In the genomic region with DNA sequence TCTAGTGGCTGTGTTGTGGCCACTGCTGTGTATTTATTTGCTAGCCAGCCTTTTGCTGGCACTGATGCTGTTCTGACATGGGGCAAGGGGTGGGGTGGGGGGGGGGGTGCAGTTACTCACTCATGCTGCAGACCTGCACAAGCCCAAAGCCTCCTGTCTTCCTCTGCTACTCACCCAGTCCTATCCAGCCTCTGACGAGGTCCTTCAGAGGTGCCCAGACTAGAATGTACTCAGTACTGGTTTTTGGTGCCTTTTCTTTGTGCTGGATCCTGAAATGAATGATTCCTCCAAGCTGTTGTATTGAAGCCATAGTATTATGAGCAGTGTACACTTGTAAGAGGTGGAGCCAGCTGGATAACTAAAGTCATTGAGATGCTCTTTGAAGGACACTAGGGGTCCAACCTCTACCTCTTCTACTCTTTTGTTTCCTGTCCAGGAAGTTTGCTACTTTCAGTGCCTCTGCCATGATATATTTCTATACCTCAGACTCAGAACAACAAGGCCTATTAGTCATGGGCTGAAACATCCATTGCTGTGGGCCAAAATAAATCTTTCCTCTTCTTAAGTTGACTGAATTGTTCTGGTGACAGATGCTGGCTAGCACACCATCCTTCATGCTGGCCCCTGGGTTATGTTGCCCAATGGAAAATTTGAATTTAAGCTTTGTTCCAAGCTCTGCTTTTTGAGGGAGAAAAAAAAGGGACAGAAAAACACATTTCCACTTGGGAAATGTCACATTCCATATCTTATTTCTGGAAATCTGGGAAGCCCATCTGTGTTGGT, we compare ENCODE assay signal across 14 mouse cellular contexts.
"Had no signal": no experiment of that assay in that cellular context is flagged by ENCODE, and none has a peak within 500 bp of the region (broad histone marks: within the 10 kb centered on the region; RNA-seq: fewer than 3 reads in every experiment).

No protein-coding gene starts in this region.

- H3K9me3 ChIP-seq: limb, embryonic 15.5 days; liver, embryonic 12.5 days; lung, embryonic 15.5 days; midbrain, embryonic 10.5 days; midbrain, embryonic 15.5 days; neural tube, embryonic 13.5 days had no signal

- H3K36me3 ChIP-seq: limb, embryonic 15.5 days; liver, embryonic 12.5 days; lung, embryonic 15.5 days; midbrain, embryonic 10.5 days; midbrain, embryonic 15.5 days; neural tube, embryonic 13.5 days had no signal

- H3K27me3 ChIP-seq: limb, embryonic 15.5 days; liver, embryonic 12.5 days; lung, embryonic 15.5 days; midbrain, embryonic 15.5 days; neural tube, embryonic 13.5 days had no signal

- H3K4me3 ChIP-seq: limb, embryonic 15.5 days; liver, embryonic 12.5 days; lung, embryonic 15.5 days; midbrain, embryonic 10.5 days; midbrain, embryonic 15.5 days; neural tube, embryonic 13.5 days had no signal

- ATAC-seq: liver, embryonic 12.5 days; midbrain, embryonic 15.5 days had no signal

- DNase-seq: kidney, adult 9 months; kidney, postnatal 36 days; layer of hippocampus, adult 9-11 months; layer of hippocampus, postnatal 36 days; lung, postnatal 4 days; right cerebral cortex, adult 18-20 months; right cerebral cortex, postnatal 25 days had no signal

- H3K4me1 ChIP-seq: liver, embryonic 12.5 days; midbrain, embryonic 10.5 days; midbrain, embryonic 15.5 days had no signal

- H3K27ac ChIP-seq: kidney, postnatal 0 days; limb, embryonic 15.5 days; liver, embryonic 12.5 days; lung, embryonic 15.5 days; midbrain, embryonic 10.5 days; midbrain, embryonic 15.5 days; neural tube, embryonic 13.5 days had no signal

- H3K4me2 ChIP-seq: limb, embryonic 15.5 days; liver, embryonic 12.5 days; lung, embryonic 15.5 days; midbrain, embryonic 15.5 days; neural tube, embryonic 13.5 days had no signal

- H3K9ac ChIP-seq: limb, embryonic 15.5 days; liver, embryonic 12.5 days; lung, embryonic 15.5 days; midbrain, embryonic 15.5 days; neural tube, embryonic 13.5 days had no signal
